Mouse (Mus musculus) ES-Bruce4 (cell line): ENCODE measurements around the gene Adtrp. TPM values are rescaled to one million over a fixed set of nuclear protein-coding genes. Genes with fewer than 3 reads are reported as not detected.

ENCODE experiments used
- H3K27ac ChIP-seq: 2 replicates; pipeline ENCODE4 v1.5.1; 2012; ENCODE audit warnings: low read length, inconsistent platforms; ENCODE audit not compliant: insufficient read depth
- H3K27me3 ChIP-seq: 2 replicates; pipeline ENCODE4 v1.6.1; 2012; ENCODE audit warnings: mild to moderate bottlenecking, low read length, inconsistent platforms; ENCODE audit not compliant: control insufficient read depth, poor library complexity, insufficient read depth, severe bottlenecking
- H3K36me3 ChIP-seq: 2 replicates; pipeline ENCODE4 v1.6.1; 2012; ENCODE audit warnings: inconsistent platforms, mild to moderate bottlenecking, low read length, moderate library complexity; ENCODE audit not compliant: control insufficient read depth, poor library complexity, insufficient read depth, severe bottlenecking
- H3K4me1 ChIP-seq: one replicate; pipeline ENCODE4 v1.8.1; 2011; ENCODE audit warnings: low read length; ENCODE audit not compliant: control insufficient read depth, insufficient read depth
- H3K4me3 ChIP-seq: 2 replicates; pipeline ENCODE4 v1.5.1; 2011; ENCODE audit warnings: low read depth, mild to moderate bottlenecking, low read length
- H3K9ac ChIP-seq: 2 replicates; pipeline ENCODE4 v1.6.1; 2012; ENCODE audit warnings: low read depth, mild to moderate bottlenecking, inconsistent platforms; ENCODE audit not compliant: poor library complexity, severe bottlenecking
- H3K9me3 ChIP-seq: replicated peaks from 2 replicates; pipeline ENCODE4 v1.6.1; 2012; ENCODE audit warnings: mild to moderate bottlenecking, low read length, inconsistent platforms; ENCODE audit not compliant: control insufficient read depth, poor library complexity, insufficient read depth, severe bottlenecking
- CTCF ChIP-seq: IDR thresholded peaks from one replicate; pipeline ENCODE4 v1.8.1; 2011; ENCODE audit warnings: low read depth, low read length
- EP300 ChIP-seq: IDR thresholded peaks from 2 replicates; pipeline ENCODE4 v1.6.1; 2011; ENCODE audit warnings: low read depth, low read length; ENCODE audit not compliant: insufficient read depth
- POLR2A ChIP-seq: IDR thresholded peaks from one replicate; pipeline ENCODE4 v1.8.1; 2011; ENCODE audit warnings: low read length; ENCODE audit not compliant: insufficient read depth
- polyA plus RNA-seq: library from polyadenylated mRNA; stranded (reverse); fragments of >200 nt; gene quantifications from 2 replicates; pipeline ENCODE4 v1.2.4, GENCODE M21; 2011; ENCODE audit warnings: low read depth; ENCODE audit not compliant: missing spikeins, insufficient read depth, insufficient read length

Adtrp gene
- polyA plus RNA-seq, 1 experiment = 2.2 TPM

- no peak overlapping the region for H3K9ac ChIP-seq
- H3K27me3 ChIP-seq = no peaks in the 10 kb centered on the region
- no peaks in the 10 kb centered on the region for H3K36me3 ChIP-seq
- TF ChIP-seq EP300 (no peak), CTCF (no peak), POLR2A (no peak)
- no peaks in the 10 kb centered on the region for H3K9me3 ChIP-seq
- no peaks in the 10 kb centered on the region for H3K4me1 ChIP-seq
- H3K4me3 ChIP-seq = no peak overlapping the region
- H3K27ac ChIP-seq = no peak overlapping the region
Observed at GRCm38 (mm10) chr13:41805138-41805820, 42.2 kb downstream of the Adtrp start.

DNA sequence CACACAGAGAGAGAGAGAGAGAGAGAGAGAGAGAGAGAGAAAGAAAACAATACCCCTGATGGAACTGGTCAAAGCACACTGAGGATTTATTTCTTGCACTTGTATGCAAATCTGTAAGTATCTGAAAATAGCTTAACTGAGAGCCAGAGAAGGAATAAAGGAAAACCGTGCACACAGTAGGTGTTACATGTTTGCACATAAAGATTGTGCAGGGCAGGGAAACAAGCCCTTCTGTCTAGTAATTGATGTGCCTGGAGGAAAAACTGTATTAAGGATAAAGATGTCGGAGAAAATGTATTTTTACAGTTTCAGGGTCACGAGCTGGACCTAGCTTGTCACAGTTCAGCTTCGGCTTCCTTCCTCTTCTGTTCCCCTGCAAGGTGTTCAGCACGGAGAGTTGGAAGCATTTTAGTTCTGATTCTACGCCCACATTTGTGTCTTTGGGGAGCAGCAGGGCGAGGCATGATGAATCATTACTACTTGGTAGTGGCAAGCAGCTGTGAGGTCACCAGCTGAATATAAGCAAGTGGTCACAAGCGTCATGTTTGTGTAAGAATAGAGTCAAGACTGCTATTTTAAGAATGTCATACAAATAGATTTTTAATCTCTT is 43.7 kb downstream of the Adtrp start:
- no peak overlapping the region for H3K4me3 ChIP-seq
- H3K36me3 ChIP-seq = no peaks in the 10 kb centered on the region
- H3K4me1 ChIP-seq = no peaks in the 10 kb centered on the region
- TF ChIP-seq EP300 (no peak), CTCF (no peak), POLR2A (no peak)
- no peaks in the 10 kb centered on the region for H3K9me3 ChIP-seq
- no peaks in the 10 kb centered on the region for H3K27me3 ChIP-seq
- no peak overlapping the region for H3K9ac ChIP-seq
- H3K27ac ChIP-seq = no peak overlapping the region

- H3K4me1 ChIP-seq = no peaks in the 10 kb centered on the region
- H3K36me3 ChIP-seq = no peaks in the 10 kb centered on the region
- no peaks in the 10 kb centered on the region for H3K27me3 ChIP-seq
- no peak overlapping the region for H3K27ac ChIP-seq
- TF ChIP-seq CTCF (no peak), POLR2A (no peak), EP300 (no peak)
- H3K9me3 ChIP-seq = no peaks in the 10 kb centered on the region
- no peak overlapping the region for H3K4me3 ChIP-seq
- H3K9ac ChIP-seq = no peak overlapping the region
Observed at GRCm38 (mm10) chr13:41801177-41801636, 46.3 kb downstream of the Adtrp start.

GRCm38 (mm10) chr13:41792849-41793248 is 54.6 kb downstream of the Adtrp start:
- H3K27ac ChIP-seq = no peak overlapping the region
- no peaks in the 10 kb centered on the region for H3K27me3 ChIP-seq
- no peaks in the 10 kb centered on the region for H3K4me1 ChIP-seq
- no peak overlapping the region for H3K4me3 ChIP-seq
- no peaks in the 10 kb centered on the region for H3K36me3 ChIP-seq
- H3K9me3 ChIP-seq = no peaks in the 10 kb centered on the region
- H3K9ac ChIP-seq = no peak overlapping the region
- TF ChIP-seq POLR2A (no peak), CTCF (no peak), EP300 (no peak)

DNA sequence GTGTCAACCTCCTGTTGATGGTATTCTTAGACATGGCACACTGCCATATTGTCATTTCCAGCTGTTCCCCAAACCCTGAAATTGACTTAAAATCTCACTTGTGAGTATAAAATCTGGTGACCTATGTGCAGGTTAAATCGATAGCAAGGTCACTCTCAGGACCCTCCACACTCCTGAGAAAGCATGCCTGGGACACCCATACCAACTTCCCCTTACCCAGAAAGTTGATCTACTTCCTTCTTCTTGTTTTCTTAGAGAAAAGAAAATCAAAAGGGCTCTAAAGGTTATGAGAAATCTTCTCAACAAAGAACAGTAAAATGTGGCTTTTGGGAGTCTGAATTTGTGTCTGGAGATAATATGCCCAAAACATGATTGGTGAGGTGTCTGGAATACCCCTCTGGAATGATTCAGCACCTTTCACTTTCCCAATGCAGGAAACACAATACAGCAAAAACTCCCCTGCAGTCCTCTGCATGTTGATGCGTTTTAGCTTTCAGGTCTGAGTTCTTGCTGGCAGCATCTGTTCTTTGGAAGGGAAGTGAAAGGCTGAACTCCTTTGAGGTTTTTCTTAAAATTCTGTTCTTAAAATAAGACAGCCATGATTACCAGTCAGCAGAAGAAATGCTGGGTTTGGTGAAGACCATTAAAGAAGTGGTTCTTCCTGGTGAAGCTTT is 59.5 kb downstream of the Adtrp start:
- Histone ChIP-seq H3K9ac (no peak overlapping the region), H3K27me3 (no peaks in the 10 kb centered on the region), H3K27ac (no peak overlapping the region), H3K4me1 (no peaks in the 10 kb centered on the region), H3K9me3 (no peaks in the 10 kb centered on the region), H3K4me3 (no peak overlapping the region), H3K36me3 (no peaks in the 10 kb centered on the region)
- TF ChIP-seq POLR2A = no peak
- no peak for TF ChIP-seq EP300
- no peak for TF ChIP-seq CTCF

DNA sequence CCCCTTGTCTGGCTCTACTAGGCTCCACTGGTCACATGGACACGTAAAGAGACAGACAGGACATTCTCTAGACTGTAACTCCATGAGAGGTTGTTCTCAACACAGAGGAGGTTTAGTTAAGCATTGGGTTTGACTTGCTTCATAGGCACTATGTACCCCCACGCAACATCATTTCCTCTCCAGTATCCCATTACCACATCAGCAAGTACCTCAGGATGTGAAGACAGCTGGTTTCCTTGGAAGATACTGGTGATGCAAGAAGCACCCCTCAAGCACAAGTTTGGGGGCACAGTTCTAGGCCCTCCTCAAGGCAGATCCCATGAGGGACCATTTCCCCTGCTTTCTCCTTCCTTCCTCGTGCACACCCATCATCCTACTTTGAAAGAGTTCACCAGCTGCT is 60.8 kb downstream of the Adtrp start:
- H3K27me3 ChIP-seq = no peaks in the 10 kb centered on the region
- H3K27ac ChIP-seq = no peak overlapping the region
- H3K9ac ChIP-seq = no peak overlapping the region
- H3K4me3 ChIP-seq = no peak overlapping the region
- no peaks in the 10 kb centered on the region for H3K4me1 ChIP-seq
- TF ChIP-seq CTCF = no peak
- no peak for TF ChIP-seq POLR2A
- TF ChIP-seq EP300 = no peak
- H3K36me3 ChIP-seq = no peaks in the 10 kb centered on the region
- no peaks in the 10 kb centered on the region for H3K9me3 ChIP-seq
